Mouse (Mus musculus): ENCODE measurements around the gene Rab4b. TPM values are rescaled to one million over a fixed set of nuclear protein-coding genes. Genes with fewer than 3 reads are reported as not detected.

Rab4b gene
- polyA plus RNA-seq, 1 experiment: 67.8 TPM

GRCm38 (mm10) chr7:27174496-27174895 lies 4.2 kb downstream of the Rab4b start:
- Histone ChIP-seq H3K4me1 (ENCODE audit: control insufficient read depth, insufficient read depth, low read length) (0 out of 2 replicates have a peak, but pooled peaks cover 3% of the 10 kb centered on the region), H3K4me3 (replicated peaks; ENCODE audit: extremely low read depth, low read depth, low read length) (no peak overlapping the region)
- no peak for DNase-seq
- WGBS: 92% methylated on average over 15 of the region's 15 CpGs
- TF ChIP-seq CTCF (IDR thresholded peaks at IDR 0.05; ENCODE audit: insufficient read depth, low read length): no peak
- TF ChIP-seq POLR2A (IDR thresholded peaks at IDR 0.05; ENCODE audit: borderline replicate concordance, extremely low read depth, low read depth, low read length): no peak

- TF ChIP-seq CTCF (IDR thresholded peaks at IDR 0.05; ENCODE audit: insufficient read depth, low read length) (no peak), POLR2A (IDR thresholded peaks at IDR 0.05; ENCODE audit: borderline replicate concordance, extremely low read depth, low read depth, low read length) (no peak)
- peaks cover 4% of the 10 kb centered on the region; the same call in 1 of the 2 replicates for H3K4me1 ChIP-seq (ENCODE audit: control insufficient read depth, insufficient read depth, low read length)
- WGBS: 91% methylated on average over 3 of the region's 3 CpGs
- no peak for DNase-seq
- no peak overlapping the region for H3K4me3 ChIP-seq (replicated peaks; ENCODE audit: extremely low read depth, low read depth, low read length)
Observed at GRCm38 (mm10) chr7:27170981-27171380, 7.7 kb downstream of the Rab4b start.

GRCm38 (mm10) chr7:27168371-27168770 lies 10.3 kb downstream of the Rab4b start:
- 92% methylated on average over 5 of the region's 5 CpGs for WGBS
- TF ChIP-seq POLR2A (IDR thresholded peaks at IDR 0.05; ENCODE audit: borderline replicate concordance, extremely low read depth, low read depth, low read length): no peak
- no peak for TF ChIP-seq CTCF (IDR thresholded peaks at IDR 0.05; ENCODE audit: insufficient read depth, low read length)
- Histone ChIP-seq H3K4me1 (ENCODE audit: control insufficient read depth, insufficient read depth, low read length) (peaks cover 23% of the 10 kb centered on the region), H3K4me3 (replicated peaks; ENCODE audit: extremely low read depth, low read depth, low read length) (no peak overlapping the region)
- no peak for DNase-seq

GRCm38 (mm10) chr7:27167475-27168094 lies 11.1 kb downstream of the Rab4b start:
- Histone ChIP-seq H3K4me3 (replicated peaks; ENCODE audit: extremely low read depth, low read depth, low read length) (peak overlapping the region; percentile 57), H3K4me1 (ENCODE audit: control insufficient read depth, insufficient read depth, low read length) (peaks cover 29% of the 10 kb centered on the region)
- DNase-seq: no peak
- 61% methylated on average over 11 of the region's 11 CpGs for WGBS
- no peak for TF ChIP-seq CTCF (IDR thresholded peaks at IDR 0.05; ENCODE audit: insufficient read depth, low read length)
- no peak for TF ChIP-seq POLR2A (IDR thresholded peaks at IDR 0.05; ENCODE audit: borderline replicate concordance, extremely low read depth, low read depth, low read length)

GRCm38 (mm10) chr7:27166614-27167474 lies 11.9 kb downstream of the Rab4b start, which contains the start of gene Egln2:
Egln2 (minus strand) TSS chr7:27166802.
- peak; percentile 91; the same call in 1 of the 2 replicates for TF ChIP-seq POLR2A (IDR thresholded peaks at IDR 0.05; ENCODE audit: borderline replicate concordance, extremely low read depth, low read depth, low read length)
- TF ChIP-seq CTCF (IDR thresholded peaks at IDR 0.05; ENCODE audit: insufficient read depth, low read length): no peak
- peak within 1 kb of the TSS; percentile 75 for H3K4me3 ChIP-seq (replicated peaks; ENCODE audit: extremely low read depth, low read depth, low read length)
- H3K4me1 ChIP-seq (ENCODE audit: control insufficient read depth, insufficient read depth, low read length): peaks cover 32% of the 10 kb centered on the region
- 1% methylated on average over 61 of the region's 61 CpGs for WGBS
- DNase-seq: peak; percentile 94

DNA sequence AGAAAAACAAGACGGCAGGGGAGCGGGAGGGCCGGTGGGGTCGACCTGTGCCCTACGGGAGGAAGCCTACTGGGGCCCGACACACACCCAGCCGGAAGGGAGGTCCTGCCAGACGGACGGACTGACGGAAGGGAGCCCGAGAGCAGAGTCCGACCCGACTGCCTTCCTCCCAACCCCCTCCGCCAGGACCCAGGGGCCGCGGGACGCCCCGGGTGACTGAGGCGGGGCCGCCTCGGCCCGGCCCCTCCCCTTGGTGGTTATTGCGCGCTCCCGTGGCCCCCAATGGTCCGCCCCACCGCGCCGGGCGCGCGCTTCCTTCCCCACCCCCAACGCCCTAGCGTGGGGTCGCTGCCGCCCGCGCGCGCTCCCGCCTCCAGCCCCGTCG lies 12.5 kb downstream of the Rab4b start:
- H3K4me3 ChIP-seq (replicated peaks; ENCODE audit: extremely low read depth, low read depth, low read length): peak overlapping the region; percentile 75
- peak; percentile 86 for DNase-seq
- no peak for TF ChIP-seq CTCF (IDR thresholded peaks at IDR 0.05; ENCODE audit: insufficient read depth, low read length)
- peak; percentile 93 for TF ChIP-seq POLR2A (IDR thresholded peaks at IDR 0.05; ENCODE audit: borderline replicate concordance, extremely low read depth, low read depth, low read length)
- peaks cover 36% of the 10 kb centered on the region for H3K4me1 ChIP-seq (ENCODE audit: control insufficient read depth, insufficient read depth, low read length)
- under 1% methylated on average over 43 of the region's 43 CpGs for WGBS

- WGBS: 2% methylated on average over 8 of the region's 8 CpGs
- Histone ChIP-seq H3K4me1 (ENCODE audit: control insufficient read depth, insufficient read depth, low read length) (peaks cover 36% of the 10 kb centered on the region), H3K4me3 (replicated peaks; ENCODE audit: extremely low read depth, low read depth, low read length) (peak overlapping the region; percentile 75)
- DNase-seq: no peak
- TF ChIP-seq CTCF (IDR thresholded peaks at IDR 0.05; ENCODE audit: insufficient read depth, low read length): no peak
- TF ChIP-seq POLR2A (IDR thresholded peaks at IDR 0.05; ENCODE audit: borderline replicate concordance, extremely low read depth, low read depth, low read length): no peak
Observed at GRCm38 (mm10) chr7:27165696-27166095, 13.0 kb downstream of the Rab4b start.

DNA sequence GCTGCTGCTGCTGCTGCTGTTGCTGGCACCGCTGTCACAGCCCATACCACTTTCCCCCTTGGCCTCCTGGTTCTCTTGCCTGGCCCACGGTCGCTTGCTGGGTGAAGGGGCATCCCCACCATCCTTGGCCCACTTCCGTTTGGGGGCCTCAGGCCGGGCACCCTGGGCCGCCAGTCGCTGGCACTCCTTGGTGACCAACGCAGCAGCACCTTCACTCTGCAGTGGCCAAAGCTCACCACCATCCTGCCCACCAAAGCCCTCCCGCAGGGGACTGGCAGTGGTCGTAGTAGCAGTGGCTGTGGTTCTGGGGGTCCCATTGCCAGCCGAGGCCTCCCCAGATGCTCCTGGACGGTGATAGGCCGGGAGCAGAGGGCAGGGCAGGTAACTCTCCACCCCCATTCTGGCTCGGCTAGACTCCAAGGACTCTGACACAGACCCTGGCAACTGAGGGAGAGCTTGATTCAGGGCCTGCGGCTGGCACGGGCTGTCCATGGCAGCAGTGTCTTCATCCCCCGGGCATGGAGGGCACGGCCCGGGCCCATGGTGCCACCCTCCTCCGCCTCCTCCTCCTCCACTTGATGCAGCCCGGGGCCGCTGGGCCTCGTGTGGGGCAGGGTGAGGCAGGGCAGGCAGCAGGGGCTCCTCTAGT lies 13.6 kb downstream of the Rab4b start:
- peaks cover 41% of the 10 kb centered on the region for H3K4me1 ChIP-seq (ENCODE audit: control insufficient read depth, insufficient read depth, low read length)
- H3K4me3 ChIP-seq (replicated peaks; ENCODE audit: extremely low read depth, low read depth, low read length): peak overlapping the region; percentile 75
- TF ChIP-seq CTCF (IDR thresholded peaks at IDR 0.05; ENCODE audit: insufficient read depth, low read length) (no peak), POLR2A (IDR thresholded peaks at IDR 0.05; ENCODE audit: borderline replicate concordance, extremely low read depth, low read depth, low read length) (peak; percentile 25; the same call in 1 of the 2 replicates)
- DNase-seq: peak; percentile 41
- 48% methylated on average over 23 of the region's 23 CpGs for WGBS
